Mouse (Mus musculus) cerebellum, postnatal 14 days (tissue): ENCODE results near the gene Fam104a.

Source experiments
- DNase-seq, 2 experiments: peaks; one replicate each; pipeline ENCODE4 v3.0.0; 2021; ENCODE audit warnings: mixed read lengths in 2 of 2

The Fam104a gene

GRCm38 (mm10) chr11:113683957-113684706 lies at the start of gene Fam104a, which contains the start of gene D11Wsu47e:
TSS of gene Fam104a (minus strand) at chr11:113684155.
TSS of gene D11Wsu47e (plus strand) at chr11:113684412.
- peak; percentile 96 to 97 for DNase-seq

GRCm38 (mm10) chr11:113731945-113732612 lies 48.1 kb upstream of the Fam104a start:
- no peak for DNase-seq

- DNase-seq, result no peak
Observed at GRCm38 (mm10) chr11:113730879-113731278, 46.9 kb upstream of the Fam104a start.

GRCm38 (mm10) chr11:113729917-113730316 lies 46.0 kb upstream of the Fam104a start:
- DNase-seq, result no peak

- DNase-seq, result no peak
Observed at GRCm38 (mm10) chr11:113729239-113729638, 45.3 kb upstream of the Fam104a start.

GRCm38 (mm10) chr11:113727992-113728391 lies 44.0 kb upstream of the Fam104a start:
- DNase-seq, result no peak

GRCm38 (mm10) chr11:113726994-113727888 lies 43.3 kb upstream of the Fam104a start:
- DNase-seq, result no peak

GRCm38 (mm10) chr11:113725235-113726048 lies 41.5 kb upstream of the Fam104a start:
- peak in 1 of 2 experiments; percentile 54 for DNase-seq

GRCm38 (mm10) chr11:113722405-113723090 lies 38.6 kb upstream of the Fam104a start:
- DNase-seq, result peak; percentile 46 to 51

GRCm38 (mm10) chr11:113717767-113718424 lies 33.9 kb upstream of the Fam104a start:
- no peak for DNase-seq

GRCm38 (mm10) chr11:113716132-113716531 lies 32.2 kb upstream of the Fam104a start:
- DNase-seq, result peak; percentile 38 to 53

- DNase-seq, result peak in 1 of 2 experiments; percentile 41
Observed at GRCm38 (mm10) chr11:113715078-113715674, 31.2 kb upstream of the Fam104a start.

GRCm38 (mm10) chr11:113711061-113711460 lies 27.1 kb upstream of the Fam104a start:
- DNase-seq, result no peak

- DNase-seq, result no peak
Observed at GRCm38 (mm10) chr11:113710257-113710777, 26.4 kb upstream of the Fam104a start.

GRCm38 (mm10) chr11:113709731-113710256 lies 25.8 kb upstream of the Fam104a start, which contains the start of gene Cpsf4l:
TSS of gene Cpsf4l (minus strand) at chr11:113710017.
- no peak for DNase-seq

GRCm38 (mm10) chr11:113709272-113709671 lies 25.3 kb upstream of the Fam104a start:
- no peak for DNase-seq

GRCm38 (mm10) chr11:113708629-113709213 lies 24.8 kb upstream of the Fam104a start:
- no peak for DNase-seq

- DNase-seq, result no peak
Observed at GRCm38 (mm10) chr11:113705966-113706652, 22.2 kb upstream of the Fam104a start.

GRCm38 (mm10) chr11:113703758-113704157 lies 19.8 kb upstream of the Fam104a start:
- DNase-seq, result peak; percentile 85 to 88
